Mouse (Mus musculus) hindbrain, embryonic 11.5 days (tissue): Measurements from ENCODE around the gene Gpr108. TPM values are rescaled to one million over a fixed set of nuclear protein-coding genes. Genes with fewer than 3 reads are reported as not detected.

ENCODE experiments used
- ATAC-seq: fragments of 200-750 bp; cut with Nextera tagmentation; 2 replicates; pipeline ENCODE4 v1.8.0; 2017; ENCODE audit warnings: mild to moderate bottlenecking, moderate TSS enrichment, moderate library complexity; ENCODE audit not compliant: low FRiP score
- DNase-seq: peaks from one replicate; pipeline ENCODE4 v3.0.0-alpha.2; 2015; ENCODE audit warnings: low spot score
- H3K27ac ChIP-seq: fragments of 300-500 bp; sonication (generic); 2 replicates; pipeline ENCODE4 v1.5.1; 2014; ENCODE audit warnings: mild to moderate bottlenecking, low read depth, low read length
- H3K27me3 ChIP-seq: fragments of 300-500 bp; sonication (generic); 2 replicates; pipeline ENCODE4 v1.6.1; 2014; ENCODE audit warnings: mild to moderate bottlenecking, low read length, moderate library complexity, mixed read lengths; ENCODE audit not compliant: control insufficient read depth, insufficient read depth
- H3K36me3 ChIP-seq: fragments of 300-500 bp; sonication (generic); 2 replicates; pipeline ENCODE4 v1.6.1; 2014; ENCODE audit warnings: mild to moderate bottlenecking, low read length, moderate library complexity, mixed read lengths; ENCODE audit not compliant: control insufficient read depth, insufficient read depth
- H3K4me1 ChIP-seq: fragments of 300-500 bp; sonication (generic); replicated peaks from 2 replicates; pipeline ENCODE4 v1.6.1; 2014; ENCODE audit warnings: low read length, mixed read lengths; ENCODE audit not compliant: control insufficient read depth, insufficient read depth
- H3K4me2 ChIP-seq: fragments of 300-500 bp; sonication (generic); replicated peaks from 2 replicates; pipeline ENCODE4 v1.6.1; 2014; ENCODE audit warnings: mild to moderate bottlenecking, low read depth, low read length
- H3K4me3 ChIP-seq: fragments of 300-500 bp; sonication (generic); 2 replicates; pipeline ENCODE4 v1.5.1; 2014; ENCODE audit warnings: low read depth, low read length
- H3K9ac ChIP-seq: fragments of 300-500 bp; sonication (generic); 2 replicates; pipeline ENCODE4 v1.6.1; 2014; ENCODE audit warnings: low read depth, low read length
- H3K9me3 ChIP-seq: fragments of 300-500 bp; sonication (generic); 2 replicates; pipeline ENCODE4 v1.6.1; 2016; ENCODE audit warnings: low read length; ENCODE audit not compliant: control insufficient read depth
- WGBS: fragments of 180-500 bp; shearing (Covaris S2); extraction: QIAGEN DNeasy Blood & Tissue Kit; methylation state at CpG from one replicate; pipeline ENCODE4 v1.1.7; 2014; 5-methylcytosine and 5-hydroxymethylcytosine counted together
- polyA plus RNA-seq: library from polyadenylated mRNA; unstranded; fragments of >200 nt; fragmentation: Nextera tagmentation; extraction: Ambion mirVana; gene quantifications from 2 replicates; pipeline ENCODE4 v1.2.1, GENCODE M21; 2014

Gene Gpr108
- polyA plus RNA-seq, 1 experiment from 2014 or later = 23.5 TPM

- DNase-seq = no peak
- no peak for ATAC-seq
- WGBS = 75% methylated on average over 10 of the region's 10 CpGs
- peaks cover 7% of the 10 kb centered on the region for H3K4me1 ChIP-seq
- no peak overlapping the region for H3K4me3 ChIP-seq
- H3K4me2 ChIP-seq = no peak overlapping the region
- H3K9ac ChIP-seq = no peak overlapping the region
- H3K27me3 ChIP-seq = no peaks in the 10 kb centered on the region
- H3K27ac ChIP-seq = no peak overlapping the region
- H3K9me3 ChIP-seq = no peaks in the 10 kb centered on the region
- no peaks in the 10 kb centered on the region; the same call in 1 of the 2 replicates for H3K36me3 ChIP-seq
Measured at GRCm38 (mm10) chr17:57243650-57244370, 4.4 kb downstream of the Gpr108 start.

GRCm38 (mm10) chr17:57237181-57237580, 11.1 kb downstream of the Gpr108 start:
- H3K4me1 ChIP-seq = no peaks in the 10 kb centered on the region
- H3K9ac ChIP-seq = no peak overlapping the region
- H3K27me3 ChIP-seq = no peaks in the 10 kb centered on the region
- no peak overlapping the region for H3K4me2 ChIP-seq
- no peaks in the 10 kb centered on the region for H3K9me3 ChIP-seq
- WGBS = 93% methylated on average over 9 of the region's 9 CpGs
- H3K27ac ChIP-seq = no peak overlapping the region
- H3K36me3 ChIP-seq = no peaks in the 10 kb centered on the region; the same call in 1 of the 2 replicates
- DNase-seq (no peak), ATAC-seq (no peak)
- H3K4me3 ChIP-seq = no peak overlapping the region

DNA sequence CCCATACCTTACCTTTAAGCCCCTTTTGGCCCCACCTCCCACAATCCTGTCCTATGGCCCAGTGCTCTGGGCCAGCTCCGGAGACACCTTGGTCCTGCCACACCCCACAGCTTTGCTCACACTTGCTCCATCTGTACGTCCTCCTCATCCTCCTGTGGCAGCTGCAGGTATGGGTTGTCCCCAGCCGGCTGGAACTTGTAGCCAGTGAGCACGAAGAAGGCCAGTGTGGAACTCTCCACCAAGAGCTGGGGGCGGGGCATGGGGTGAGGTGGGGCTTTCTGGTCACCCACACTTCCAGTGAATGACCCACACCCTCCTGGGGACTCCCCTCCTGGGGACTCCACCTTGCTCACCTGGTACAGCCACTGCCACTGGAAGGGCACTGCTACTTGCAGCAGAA, 12.4 kb downstream of the Gpr108 start:
- H3K27me3 ChIP-seq = no peaks in the 10 kb centered on the region
- DNase-seq (no peak), ATAC-seq (no peak)
- H3K4me1 ChIP-seq = no peaks in the 10 kb centered on the region
- no peak overlapping the region for H3K9ac ChIP-seq
- no peak overlapping the region for H3K4me3 ChIP-seq
- no peak overlapping the region for H3K4me2 ChIP-seq
- H3K27ac ChIP-seq = no peak overlapping the region
- H3K9me3 ChIP-seq = no peaks in the 10 kb centered on the region
- WGBS = 88% methylated on average over 5 of the region's 5 CpGs
- no peaks in the 10 kb centered on the region for H3K36me3 ChIP-seq

- WGBS = 83% methylated on average over 12 of the region's 12 CpGs
Measured at GRCm38 (mm10) chr17:57234254-57234928, 13.9 kb downstream of the Gpr108 start.

GRCm38 (mm10) chr17:57233038-57233437, 15.2 kb downstream of the Gpr108 start:
- no peak overlapping the region for H3K4me3 ChIP-seq
- no peak overlapping the region for H3K27ac ChIP-seq
- H3K4me1 ChIP-seq = no peaks in the 10 kb centered on the region
- DNase-seq (no peak), ATAC-seq (no peak)
- no peaks in the 10 kb centered on the region for H3K36me3 ChIP-seq
- no peak overlapping the region for H3K4me2 ChIP-seq
- H3K27me3 ChIP-seq = no peaks in the 10 kb centered on the region
- 46% methylated on average over 7 of the region's 7 CpGs for WGBS
- H3K9me3 ChIP-seq = no peaks in the 10 kb centered on the region
- no peak overlapping the region for H3K9ac ChIP-seq

More at GRCm38 (mm10) chr17:57234254-57234928, 13.9 kb downstream of the Gpr108 start:
- no peaks in the 10 kb centered on the region for H3K27me3 ChIP-seq
- no peak overlapping the region for H3K27ac ChIP-seq
- H3K9ac ChIP-seq = no peak overlapping the region
- DNase-seq (no peak), ATAC-seq (no peak)
- H3K9me3 ChIP-seq = no peaks in the 10 kb centered on the region
- no peaks in the 10 kb centered on the region for H3K36me3 ChIP-seq
- H3K4me3 ChIP-seq = no peak overlapping the region
- no peaks in the 10 kb centered on the region for H3K4me1 ChIP-seq
- no peak overlapping the region for H3K4me2 ChIP-seq

GRCm38 (mm10) chr17:57232200-57232599, 16.0 kb downstream of the Gpr108 start:
- H3K4me3 ChIP-seq = no peak overlapping the region
- ATAC-seq = no peak
- WGBS = 82% methylated on average over 1 of the region's 1 CpGs
- H3K4me1 ChIP-seq = no peaks in the 10 kb centered on the region
- H3K27ac ChIP-seq = no peak overlapping the region
- no peaks in the 10 kb centered on the region for H3K36me3 ChIP-seq
- DNase-seq = no peak
- no peak overlapping the region for H3K9ac ChIP-seq
- H3K27me3 ChIP-seq = no peaks in the 10 kb centered on the region
- no peaks in the 10 kb centered on the region for H3K9me3 ChIP-seq
- H3K4me2 ChIP-seq = no peak overlapping the region

DNA sequence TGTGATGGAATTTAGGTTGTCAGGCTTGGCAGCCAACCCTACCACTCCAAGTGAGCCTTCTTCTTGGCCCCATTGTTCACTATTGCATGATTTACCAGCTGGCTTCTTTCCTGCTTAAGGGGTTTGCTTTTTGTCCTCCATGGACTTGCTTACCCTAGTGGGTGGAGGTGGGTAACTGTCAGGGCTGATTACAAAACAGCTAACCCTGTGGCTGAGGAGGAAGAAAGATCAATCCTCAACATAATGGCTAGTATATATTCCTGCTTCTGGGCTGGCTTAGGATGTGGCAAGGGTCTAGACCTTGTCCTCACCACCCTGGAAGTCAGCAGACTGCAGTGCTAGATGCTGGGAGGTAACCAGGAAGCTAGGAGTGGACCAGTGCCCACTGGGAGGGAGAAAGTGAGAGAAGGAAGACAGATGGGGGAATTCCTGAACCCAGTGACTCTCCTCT, 16.9 kb downstream of the Gpr108 start:
- H3K9ac ChIP-seq = no peak overlapping the region
- no peaks in the 10 kb centered on the region for H3K36me3 ChIP-seq
- no peak overlapping the region for H3K27ac ChIP-seq
- H3K27me3 ChIP-seq = no peaks in the 10 kb centered on the region
- no peak for DNase-seq
- H3K4me2 ChIP-seq = no peak overlapping the region
- no peak for ATAC-seq
- no peaks in the 10 kb centered on the region for H3K4me1 ChIP-seq
- H3K4me3 ChIP-seq = no peak overlapping the region
- H3K9me3 ChIP-seq = no peaks in the 10 kb centered on the region

DNA sequence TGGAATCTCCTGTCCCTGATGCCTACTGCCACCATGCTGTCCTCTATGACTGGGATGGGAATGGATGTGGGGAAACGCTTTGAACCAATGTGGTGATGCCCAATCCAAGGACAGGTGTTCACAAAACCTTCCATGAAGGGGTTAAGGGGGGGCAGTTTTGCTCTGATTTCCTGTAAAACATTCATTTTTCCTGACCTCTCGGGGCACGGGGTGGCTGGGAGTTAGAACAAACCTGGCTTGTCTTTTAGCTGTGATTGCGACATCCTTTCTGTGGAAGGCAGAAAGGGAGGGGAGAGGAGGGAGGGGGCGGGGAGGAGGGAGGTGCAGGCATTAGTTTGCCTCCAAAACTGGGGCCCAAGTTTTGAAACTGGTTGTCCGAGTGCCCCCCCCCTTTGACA, 17.5 kb downstream of the Gpr108 start:
- H3K27me3 ChIP-seq = no peaks in the 10 kb centered on the region
- ATAC-seq (no peak), DNase-seq (no peak)
- H3K9me3 ChIP-seq = no peaks in the 10 kb centered on the region
- no peak overlapping the region for H3K4me2 ChIP-seq
- no peaks in the 10 kb centered on the region for H3K4me1 ChIP-seq
- 72% methylated on average over 6 of the region's 6 CpGs for WGBS
- no peak overlapping the region for H3K27ac ChIP-seq
- no peak overlapping the region for H3K4me3 ChIP-seq
- H3K9ac ChIP-seq = no peak overlapping the region
- H3K36me3 ChIP-seq = no peaks in the 10 kb centered on the region
